Mouse (Mus musculus) embryonic facial prominence, embryonic 14.5 days (tissue): ENCODE data around the gene Ttc30a1. TPM values are rescaled to one million over a fixed set of nuclear protein-coding genes. Genes with fewer than 3 reads are reported as not detected.
A peak's percentile ranks its signal among the peaks of the same experiment; 100 is the strongest.
"Not testable (repeated sequence)": the region's sequence is repeated elsewhere in the genome, so short reads cannot be mapped to it uniquely, and the experiment has no call there.

Experiments
- ATAC-seq: fragments of 200-750 bp; cut with Nextera tagmentation; 2 replicates; pipeline ENCODE4 v1.8.0; 2017; ENCODE audit warnings: low read depth, moderate number of reproducible peaks, moderate TSS enrichment
- DNase-seq: peaks from one replicate; pipeline ENCODE4 v3.0.0-alpha.2; 2015; ENCODE audit warnings: low spot score
- H3K27ac ChIP-seq: fragments of 300-500 bp; sonication (generic); replicated peaks from 2 replicates; pipeline ENCODE4 v1.5.1; 2014; ENCODE audit warnings: low read depth, mild to moderate bottlenecking, low read length, moderate library complexity
- H3K27me3 ChIP-seq: fragments of 300-500 bp; sonication (generic); replicated peaks from 2 replicates; pipeline ENCODE4 v1.6.1; 2014; ENCODE audit warnings: low read length; ENCODE audit not compliant: control insufficient read depth, insufficient read depth
- H3K36me3 ChIP-seq: fragments of 300-500 bp; sonication (generic); 2 replicates; pipeline ENCODE4 v1.6.1; 2014; ENCODE audit warnings: low read length, mixed read lengths; ENCODE audit not compliant: control insufficient read depth, insufficient read depth
- H3K4me1 ChIP-seq: fragments of 300-500 bp; sonication (generic); 2 replicates; pipeline ENCODE4 v1.6.1; 2014; ENCODE audit warnings: antibody characterized with exemption, low read length; ENCODE audit not compliant: control insufficient read depth, insufficient read depth
- H3K4me2 ChIP-seq: fragments of 300-500 bp; sonication (generic); 2 replicates; pipeline ENCODE4 v1.6.1; 2014; ENCODE audit warnings: low read depth, mild to moderate bottlenecking, low read length, moderate library complexity, mixed read lengths
- H3K4me3 ChIP-seq: fragments of 300-500 bp; sonication (generic); 2 replicates; pipeline ENCODE4 v1.5.1; 2014; ENCODE audit warnings: low read depth, mild to moderate bottlenecking, low read length
- H3K9ac ChIP-seq: fragments of 300-500 bp; sonication (generic); 2 replicates; pipeline ENCODE4 v1.6.1; 2014; ENCODE audit warnings: low read depth, mild to moderate bottlenecking, low read length, moderate library complexity, mixed read lengths
- H3K9me3 ChIP-seq: fragments of 300-500 bp; sonication (generic); 2 replicates; pipeline ENCODE4 v1.6.1; 2016; ENCODE audit warnings: low read length; ENCODE audit not compliant: control insufficient read depth
- WGBS: fragments of 180-500 bp; shearing (Covaris S2); extraction: QIAGEN DNeasy Blood & Tissue Kit; methylation state at CpG from one replicate; pipeline ENCODE4 v1.1.7; 2014; 5-methylcytosine and 5-hydroxymethylcytosine counted together
- polyA plus RNA-seq: library from polyadenylated mRNA; unstranded; fragments of >200 nt; fragmentation: Nextera tagmentation; extraction: Ambion mirVana; gene quantifications from 2 replicates; pipeline ENCODE4 v1.2.1, GENCODE M21; 2014

Ttc30a1 gene
- 7.4 and 7.8 TPM in 2 replicates for polyA plus RNA-seq

DNA sequence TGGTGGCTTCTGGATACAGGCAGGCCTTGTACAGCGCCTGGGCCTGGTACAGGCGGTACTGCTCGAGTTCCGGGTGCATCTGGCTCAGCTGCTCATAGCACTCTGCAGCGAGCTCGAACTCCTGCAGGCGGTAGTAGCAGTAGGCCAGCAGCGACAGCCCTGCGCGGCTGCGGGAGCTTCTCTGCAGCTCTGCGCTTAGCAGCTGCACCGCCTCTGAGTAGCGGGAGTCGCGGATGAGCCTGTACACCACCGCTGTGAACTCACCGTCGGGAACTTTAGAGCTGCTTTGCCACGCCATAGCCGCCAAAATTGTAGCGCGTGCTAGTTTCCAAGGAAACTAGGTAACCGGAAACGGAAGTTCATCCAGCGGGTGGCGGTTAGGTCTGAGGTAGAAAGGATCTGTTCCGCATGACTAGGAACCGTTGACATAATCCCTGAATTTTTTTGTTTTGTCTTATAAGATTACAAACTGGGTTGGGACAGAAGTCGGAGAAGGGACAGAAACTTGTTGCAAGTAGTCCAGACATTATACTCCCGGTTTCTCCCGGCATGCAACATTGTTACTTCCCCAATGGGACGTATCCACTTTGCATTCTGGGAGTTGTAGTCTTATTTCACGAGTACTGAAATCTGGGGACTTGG is at the start of gene Ttc30a1:
Gene Ttc30a1, minus strand, starts transcription at position 528 of the 642 bp plus-strand sequence.
- Histone ChIP-seq H3K4me2 (peak within 1 kb of the TSS; percentile 63), H3K9ac (peak within 1 kb of the TSS; percentile 62), H3K4me3 (peak within 1 kb of the TSS; percentile 47), H3K27ac (0 out of 2 replicates have a peak within 1 kb of the TSS, but pooled peaks have one; percentile 28)
- not testable (repeated sequence) for H3K27me3 ChIP-seq, H3K9me3 ChIP-seq, H3K4me1 ChIP-seq, H3K36me3 ChIP-seq
- ATAC-seq (peak; percentile 78), DNase-seq (peak; percentile 94)
- 3% methylated on average over 24 of the region's 34 CpGs for WGBS

DNA sequence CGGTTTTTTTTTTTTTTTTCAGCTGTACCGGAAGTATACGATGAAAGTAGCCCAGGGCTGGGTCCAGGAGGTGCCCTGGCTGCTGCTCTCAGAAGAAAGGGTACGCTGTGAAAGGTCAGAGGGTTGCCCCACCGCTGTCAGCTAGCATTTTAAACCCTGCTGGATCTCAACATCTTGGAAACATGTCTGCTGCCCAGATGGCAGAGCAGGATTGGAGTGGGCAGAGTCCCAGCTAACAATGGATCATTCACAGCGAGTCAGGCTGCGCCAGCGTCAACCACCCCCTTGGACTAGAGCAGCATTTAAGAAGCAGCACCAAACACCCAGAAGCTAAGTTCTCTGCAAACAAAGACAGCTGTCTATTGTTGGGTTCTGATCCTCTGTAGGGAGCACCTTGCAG is 48.3 kb upstream of the Ttc30a1 start:
- Histone ChIP-seq H3K4me3 (peak overlapping the region; percentile 14), H3K27me3 (no peaks in the 10 kb centered on the region), H3K36me3 (no peaks in the 10 kb centered on the region), H3K27ac (peak overlapping the region; percentile 71), H3K4me2 (peak overlapping the region; percentile 53), H3K9me3 (no peaks in the 10 kb centered on the region), H3K4me1 (peaks cover 21% of the 10 kb centered on the region), H3K9ac (peak overlapping the region; percentile 0; the same call in 1 of the 2 replicates)
- peak; percentile 55 for DNase-seq
- ATAC-seq = peak; percentile 18; the same call in 1 of the 2 replicates
- 19% methylated on average over 8 of the region's 8 CpGs for WGBS

DNA sequence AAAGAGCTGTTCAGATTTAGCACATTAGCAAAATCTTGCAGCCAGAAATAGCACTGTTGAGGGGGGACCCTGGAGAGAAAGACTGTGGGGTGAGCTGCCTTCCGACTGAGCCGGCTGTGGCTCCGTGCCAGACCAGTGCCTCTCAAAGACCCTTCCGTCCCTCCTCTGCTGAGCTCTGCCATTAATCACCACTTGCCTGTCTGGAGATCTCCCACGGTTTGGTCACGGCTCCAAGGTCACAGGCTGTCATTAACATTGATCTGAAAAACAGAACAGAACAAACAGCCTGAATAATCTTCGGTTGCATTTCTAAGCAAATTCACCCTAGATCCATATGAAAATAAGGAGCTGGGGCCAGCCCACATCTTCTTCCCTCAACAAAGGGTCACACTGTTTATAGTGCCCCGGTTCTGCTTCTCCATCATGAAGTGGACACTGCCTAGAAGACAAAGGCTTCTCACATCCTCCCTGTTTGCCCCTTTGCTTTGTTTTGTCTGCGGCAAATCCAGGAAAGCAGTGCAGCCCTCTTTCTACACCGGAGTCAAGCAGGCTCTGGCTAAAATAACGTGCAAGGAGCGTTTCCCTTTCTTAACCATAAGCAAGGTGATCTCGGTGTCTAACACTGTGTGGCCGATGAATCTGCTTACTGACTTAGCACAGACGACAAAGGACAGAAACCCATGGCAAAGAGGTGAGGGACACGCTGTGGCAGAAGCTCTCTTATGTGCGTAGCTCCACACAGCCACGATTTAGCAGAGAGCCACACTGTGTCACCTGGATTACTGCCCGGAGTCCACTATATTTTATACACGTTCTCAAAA is 47.5 kb upstream of the Ttc30a1 start:
- Histone ChIP-seq H3K9me3 (no peaks in the 10 kb centered on the region), H3K4me3 (peak overlapping the region; percentile 14), H3K9ac (peak overlapping the region; percentile 32), H3K27me3 (no peaks in the 10 kb centered on the region), H3K27ac (peak overlapping the region; percentile 71), H3K36me3 (no peaks in the 10 kb centered on the region), H3K4me1 (peaks cover 21% of the 10 kb centered on the region), H3K4me2 (peak overlapping the region; percentile 53)
- ATAC-seq (peak; percentile 67; the same call in 1 of the 2 replicates), DNase-seq (peak; percentile 56)
- WGBS = 16% methylated on average over 20 of the region's 20 CpGs

DNA sequence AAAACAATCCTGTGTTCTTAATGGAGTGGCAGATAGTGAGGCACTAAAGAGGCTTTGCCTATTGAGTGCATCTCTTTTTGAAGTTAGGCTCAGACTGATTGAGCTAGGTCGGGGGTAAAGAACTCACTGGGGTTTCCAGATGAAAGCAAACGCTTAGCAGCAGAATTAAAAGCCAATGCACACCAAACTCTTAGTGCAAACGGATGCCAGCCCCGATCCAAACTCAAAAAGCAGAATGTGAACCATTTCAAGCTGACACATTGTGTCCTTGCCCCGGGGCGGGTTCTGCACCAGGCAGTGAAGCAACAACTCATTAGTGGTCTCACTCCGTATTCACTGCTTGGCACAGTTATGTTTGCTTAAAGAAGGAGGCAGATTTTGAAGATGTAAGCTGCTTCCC is 35.1 kb upstream of the Ttc30a1 start:
- no peaks in the 10 kb centered on the region for H3K9me3 ChIP-seq
- peaks cover 7% of the 10 kb centered on the region; the same call in 1 of the 2 replicates for H3K4me1 ChIP-seq
- H3K9ac ChIP-seq = no peak overlapping the region
- ATAC-seq (no peak), DNase-seq (peak; percentile 23)
- H3K4me2 ChIP-seq = no peak overlapping the region; the same call in 1 of the 2 replicates
- no peak overlapping the region for H3K4me3 ChIP-seq
- H3K27ac ChIP-seq = no peak overlapping the region
- no peaks in the 10 kb centered on the region for H3K27me3 ChIP-seq
- WGBS = 5% methylated on average over 7 of the region's 7 CpGs
- no peaks in the 10 kb centered on the region for H3K36me3 ChIP-seq

DNA sequence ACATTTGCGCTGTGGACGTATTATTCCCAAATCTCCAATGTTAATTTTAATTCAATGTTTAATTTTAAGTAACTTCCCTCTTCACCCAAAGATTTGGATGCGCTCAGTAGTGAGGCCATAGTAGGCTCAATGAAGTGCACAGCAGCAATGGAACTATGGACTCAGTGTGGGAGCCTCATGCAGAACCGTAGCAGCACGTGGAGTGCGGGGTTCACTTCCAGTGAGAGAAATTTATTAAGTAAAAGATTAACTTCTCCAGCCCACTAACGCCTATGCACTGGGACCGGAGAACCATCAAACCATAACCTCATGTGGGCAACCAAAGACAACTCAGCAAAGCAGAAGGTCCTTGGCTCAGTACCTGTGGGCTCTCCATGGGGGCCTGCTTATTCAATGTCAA is 34.4 kb upstream of the Ttc30a1 start:
- Histone ChIP-seq H3K4me2 (no peak overlapping the region), H3K4me1 (peaks cover 7% of the 10 kb centered on the region; the same call in 1 of the 2 replicates), H3K9ac (no peak overlapping the region), H3K4me3 (no peak overlapping the region), H3K9me3 (no peaks in the 10 kb centered on the region), H3K36me3 (no peaks in the 10 kb centered on the region), H3K27ac (no peak overlapping the region), H3K27me3 (no peaks in the 10 kb centered on the region)
- ATAC-seq = no peak
- WGBS = 91% methylated on average over 8 of the region's 8 CpGs
- DNase-seq = no peak

DNA sequence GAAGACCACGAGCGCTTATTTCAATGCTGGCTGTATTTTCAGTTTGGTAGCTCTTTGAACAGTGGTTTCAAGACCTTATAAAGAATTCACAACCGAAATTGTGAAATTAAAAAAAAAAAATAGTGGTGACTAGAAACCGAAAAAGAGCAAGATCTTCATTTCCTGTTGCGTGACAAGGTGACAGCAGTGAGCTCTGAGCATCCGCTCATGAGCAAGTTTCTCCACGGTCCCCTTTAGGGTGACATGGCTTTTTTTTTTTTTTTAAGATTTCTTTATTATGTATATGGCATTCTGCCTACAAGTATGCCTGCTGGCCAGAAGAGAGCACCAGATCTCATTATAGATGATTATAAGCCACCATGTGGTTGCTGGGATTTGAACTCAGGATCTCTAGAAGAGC is 33.7 kb upstream of the Ttc30a1 start:
- no peak for ATAC-seq
- Histone ChIP-seq H3K27ac (no peak overlapping the region), H3K36me3 (no peaks in the 10 kb centered on the region), H3K4me1 (peaks cover 7% of the 10 kb centered on the region; the same call in 1 of the 2 replicates), H3K4me2 (no peak overlapping the region), H3K27me3 (no peaks in the 10 kb centered on the region), H3K9me3 (no peaks in the 10 kb centered on the region), H3K4me3 (no peak overlapping the region), H3K9ac (no peak overlapping the region)
- DNase-seq = no peak
- 93% methylated on average over 7 of the region's 7 CpGs for WGBS

DNA sequence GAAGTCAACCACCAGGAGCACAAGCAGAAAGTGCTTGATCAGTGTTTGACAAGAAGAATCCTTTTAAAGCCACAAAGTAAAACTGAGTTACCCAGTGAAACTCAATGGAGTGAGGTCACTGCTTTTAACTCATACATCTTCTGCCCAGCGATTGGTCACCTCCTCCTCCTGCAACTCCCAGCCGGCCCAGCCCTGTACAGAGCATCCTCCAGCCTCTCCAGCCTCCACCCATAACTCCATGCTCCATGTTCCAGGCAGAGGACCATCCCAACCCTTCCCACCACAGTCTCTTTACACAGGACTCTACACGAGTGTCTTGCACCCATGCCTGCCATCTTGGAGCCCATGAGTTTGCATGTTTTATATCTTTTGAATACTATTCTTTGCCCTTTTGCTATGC is 32.9 kb upstream of the Ttc30a1 start:
- Histone ChIP-seq H3K27ac (no peak overlapping the region), H3K4me3 (no peak overlapping the region), H3K4me2 (no peak overlapping the region), H3K27me3 (no peaks in the 10 kb centered on the region), H3K36me3 (no peaks in the 10 kb centered on the region), H3K4me1 (peaks cover 7% of the 10 kb centered on the region; the same call in 1 of the 2 replicates), H3K9ac (no peak overlapping the region), H3K9me3 (no peaks in the 10 kb centered on the region)
- whole genome bisulfite sequencing = 81% methylated on average over 3 of the region's 3 CpGs
- DNase-seq (no peak), ATAC-seq (no peak)

DNA sequence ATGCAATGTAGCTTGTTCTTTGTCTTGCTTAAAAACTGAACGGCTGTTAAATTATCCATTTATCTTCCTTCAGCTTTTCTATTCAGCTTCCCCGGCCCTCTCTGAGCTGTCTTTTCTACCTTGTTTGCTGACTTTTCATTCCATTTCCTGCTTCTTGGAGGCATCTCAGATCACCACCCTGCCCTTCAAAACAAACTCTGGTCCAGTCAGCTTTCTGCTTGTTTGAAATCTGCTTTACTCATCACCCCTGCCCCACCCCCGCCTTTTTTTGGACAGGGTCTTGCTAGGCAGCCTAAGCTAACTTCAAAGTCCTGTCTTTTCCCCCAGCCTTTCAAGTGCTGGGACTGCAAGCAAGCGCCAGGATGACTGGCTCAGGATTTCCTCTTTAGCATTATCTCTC is 24.4 kb upstream of the Ttc30a1 start:
- Histone ChIP-seq H3K27me3 (no peaks in the 10 kb centered on the region), H3K9ac (no peak overlapping the region), H3K27ac (no peak overlapping the region), H3K4me3 (no peak overlapping the region), H3K4me1 (no peaks in the 10 kb centered on the region), H3K36me3 (no peaks in the 10 kb centered on the region), H3K9me3 (no peaks in the 10 kb centered on the region), H3K4me2 (no peak overlapping the region)
- 19% methylated on average over 4 of the region's 4 CpGs for WGBS
- no peak for ATAC-seq
- DNase-seq = no peak
